In the genomic region with DNA sequence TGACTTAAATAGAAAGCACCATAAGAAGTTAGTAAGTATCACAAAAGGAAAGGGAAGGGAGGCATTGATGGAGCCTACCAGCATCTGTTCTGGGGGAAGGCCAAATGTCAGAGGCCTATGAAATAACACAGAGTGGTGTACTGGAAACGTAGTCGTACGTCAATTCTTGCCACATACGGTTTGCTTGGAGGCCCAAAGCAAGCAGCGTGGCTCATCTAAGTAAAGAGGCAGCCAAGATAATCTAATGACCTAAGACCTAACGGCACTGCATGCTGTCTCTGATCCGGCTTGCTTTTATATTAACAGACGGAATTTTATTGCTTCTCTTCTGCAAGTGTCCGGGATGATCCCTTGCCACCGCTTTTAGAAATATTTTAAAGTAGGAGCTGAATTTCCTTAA, we compare ENCODE assay signal across 12 mouse cellular contexts.
"Had no signal": no experiment of that assay in that cellular context is flagged by ENCODE, and none has a peak within 500 bp of the region (broad histone marks: within the 10 kb centered on the region; RNA-seq: fewer than 3 reads in every experiment).

No protein-coding gene starts in this region.

- DNase-seq: kidney, postnatal 36 days; liver; liver, embryonic 13.5 days; liver, postnatal 0 days; lung, postnatal 36 days; right cerebral cortex, postnatal 14 days; thymus, postnatal 4 days had no signal

- H3K4me3 ChIP-seq: limb, embryonic 12.5 days; liver, embryonic 13.5 days; lung, embryonic 15.5 days; midbrain, embryonic 13.5 days; stomach, embryonic 15.5 days had no signal

- H3K4me1 ChIP-seq: limb, embryonic 12.5 days; midbrain, embryonic 13.5 days; stomach, embryonic 15.5 days had no signal

- H3K27ac ChIP-seq: kidney, postnatal 0 days; limb, embryonic 12.5 days; liver, embryonic 13.5 days; midbrain, embryonic 13.5 days had no signal

- H3K9ac ChIP-seq: limb, embryonic 12.5 days; liver, embryonic 13.5 days; liver, postnatal 0 days; lung, embryonic 15.5 days; midbrain, embryonic 13.5 days; stomach, embryonic 15.5 days had no signal

- H3K27me3 ChIP-seq: limb, embryonic 12.5 days; liver, embryonic 13.5 days; lung, embryonic 15.5 days; midbrain, embryonic 13.5 days; stomach, embryonic 15.5 days had no signal

- H3K36me3 ChIP-seq: limb, embryonic 12.5 days; liver, embryonic 13.5 days; lung, embryonic 15.5 days; midbrain, embryonic 13.5 days; stomach, embryonic 15.5 days had no signal

- H3K4me2 ChIP-seq: limb, embryonic 12.5 days; liver, embryonic 13.5 days; lung, embryonic 15.5 days; midbrain, embryonic 13.5 days; stomach, embryonic 15.5 days had no signal

- H3K9me3 ChIP-seq: limb, embryonic 12.5 days; liver, embryonic 13.5 days; lung, embryonic 15.5 days; midbrain, embryonic 13.5 days; stomach, embryonic 15.5 days had no signal

- ATAC-seq: liver, postnatal 0 days; midbrain, embryonic 13.5 days had no signal
